In the genomic region with DNA sequence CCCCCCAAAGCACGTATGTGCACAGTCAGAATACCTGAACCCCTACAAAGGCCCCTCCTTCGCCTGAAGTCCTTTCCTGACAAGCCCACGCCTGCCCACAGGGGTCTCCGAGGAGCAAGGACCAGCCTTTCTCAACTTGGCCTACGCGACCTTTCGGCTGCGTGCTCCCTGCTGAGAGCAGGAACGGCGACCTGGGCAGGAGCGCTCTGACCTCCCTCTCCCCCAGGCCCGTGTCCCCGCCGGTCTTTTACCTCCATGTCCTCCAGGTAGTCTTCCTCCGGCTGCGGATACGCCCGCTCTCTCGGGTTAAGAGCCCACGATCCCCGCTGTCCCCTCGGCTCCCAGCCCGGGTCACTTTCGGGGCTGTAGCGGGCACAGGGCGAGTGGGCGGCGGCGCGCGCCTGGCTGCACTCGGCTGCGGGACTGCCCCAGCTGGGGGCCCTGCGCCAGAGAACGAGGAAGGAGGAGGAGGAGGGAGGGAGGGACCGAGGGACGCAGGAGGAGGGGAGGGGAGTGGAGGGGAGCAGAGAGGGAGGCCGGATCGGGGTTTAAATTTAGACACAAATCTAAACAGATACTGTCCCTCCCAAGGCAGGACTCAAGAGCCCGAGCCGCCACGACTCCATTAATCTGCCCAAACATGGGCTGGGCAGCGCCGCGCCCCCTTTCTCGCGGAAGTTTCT, we compare ENCODE assay signal across 8 mouse cellular contexts. TPM values are rescaled to one million over a fixed set of nuclear protein-coding genes. Genes with fewer than 3 reads are reported as not detected.
DNase-seq lines count a peak whose midpoint lies in the region; ATAC-seq lines count a peak whose summit lies in the region.

No protein-coding gene starts in this region.

- DNase-seq in B cell, adult 2 months = peak; percentile 69 to 70
- peak; percentile 77 for DNase-seq in adrenal gland, postnatal 14 days
- DNase-seq in heart, postnatal 36 days = peak; percentile 84 to 88
- peak; percentile 64 for DNase-seq in limb, embryonic 11.5 days (ENCODE audit: low spot score)
- peak; percentile 95 for DNase-seq in midbrain, embryonic 11.5 days (ENCODE audit: low spot score, missing footprints)

- H3K27ac ChIP-seq in forebrain, embryonic 12.5 days = no peak overlapping the region
- H3K27ac ChIP-seq in limb, embryonic 11.5 days (replicated peaks; ENCODE audit: low read depth, low read length) = no peak overlapping the region
- no peak overlapping the region for H3K27ac ChIP-seq in midbrain, embryonic 11.5 days (ENCODE audit: low read depth, low read length)
- peak overlapping the region; percentile 88 for H3K27ac ChIP-seq in stomach, embryonic 14.5 days (ENCODE audit: low read length)

- peaks cover 8% of the 10 kb centered on the region for H3K4me1 ChIP-seq in forebrain, embryonic 12.5 days
- peaks cover 4% of the 10 kb centered on the region; the same call in 1 of the 2 replicates for H3K4me1 ChIP-seq in limb, embryonic 11.5 days (ENCODE audit: control insufficient read depth, insufficient read depth, low read length)
- H3K4me1 ChIP-seq in midbrain, embryonic 11.5 days (ENCODE audit: control insufficient read depth, insufficient read depth, low read length) = peaks cover 2% of the 10 kb centered on the region
- H3K4me1 ChIP-seq in stomach, embryonic 14.5 days (ENCODE audit: control insufficient read depth, insufficient read depth, low read length) = peaks cover 24% of the 10 kb centered on the region

- under 1% methylated on average over 47 of the region's 47 CpGs for WGBS in forebrain, embryonic 12.5 days
- WGBS in limb, embryonic 11.5 days = under 1% methylated on average over 42 of the region's 47 CpGs
- WGBS in midbrain, embryonic 11.5 days = under 1% methylated on average over 45 of the region's 47 CpGs
- WGBS in stomach, embryonic 14.5 days = under 1% methylated on average over 47 of the region's 47 CpGs

- peak overlapping the region; percentile 60 for H3K4me3 ChIP-seq in forebrain, embryonic 12.5 days (replicated peaks)
- H3K4me3 ChIP-seq in limb, embryonic 11.5 days (ENCODE audit: low read depth, low read length) = peak overlapping the region; percentile 66
- peak overlapping the region; percentile 61 for H3K4me3 ChIP-seq in midbrain, embryonic 11.5 days (ENCODE audit: low read depth, low read length)
- peak overlapping the region; percentile 87 for H3K4me3 ChIP-seq in stomach, embryonic 14.5 days (ENCODE audit: low read depth, low read length)

- H3K9ac ChIP-seq in forebrain, embryonic 12.5 days = peak overlapping the region; percentile 70
- peak overlapping the region; percentile 69 for H3K9ac ChIP-seq in limb, embryonic 11.5 days (ENCODE audit: low read length)
- peak overlapping the region; percentile 62 for H3K9ac ChIP-seq in midbrain, embryonic 11.5 days (ENCODE audit: low read length)
- peak overlapping the region; percentile 78 for H3K9ac ChIP-seq in stomach, embryonic 14.5 days (replicated peaks; ENCODE audit: low read depth, low read length)

- peak; percentile 77 for ATAC-seq in forebrain, embryonic 12.5 days (ENCODE audit: low FRiP score)
- peak; percentile 46 for ATAC-seq in limb, embryonic 11.5 days (ENCODE audit: insufficient number of reproducible peaks, low FRiP score, low TSS enrichment, low read depth)
- ATAC-seq in midbrain, embryonic 11.5 days (ENCODE audit: low FRiP score) = peak; percentile 81
- ATAC-seq in stomach, embryonic 14.5 days (ENCODE audit: insufficient number of reproducible peaks, insufficient read depth, low FRiP score, low read depth) = peak; percentile 80
- no peak for ATAC-seq in erythroid progenitor cell, adult 5-6 weeks (replicated peaks; ENCODE audit: low FRiP score, poor library complexity, severe bottlenecking)

- H3K9me3 ChIP-seq in forebrain, embryonic 12.5 days = no peaks in the 10 kb centered on the region
- no peaks in the 10 kb centered on the region for H3K9me3 ChIP-seq in limb, embryonic 11.5 days (ENCODE audit: control insufficient read depth, low read length)
- no peaks in the 10 kb centered on the region for H3K9me3 ChIP-seq in midbrain, embryonic 11.5 days (ENCODE audit: control insufficient read depth, low read length)
- H3K9me3 ChIP-seq in stomach, embryonic 14.5 days (ENCODE audit: control insufficient read depth, low read depth, low read length) = no peaks in the 10 kb centered on the region

- H3K4me2 ChIP-seq in forebrain, embryonic 12.5 days = peak overlapping the region; percentile 99
- H3K4me2 ChIP-seq in limb, embryonic 11.5 days (ENCODE audit: low read depth, severe bottlenecking) = peak overlapping the region; percentile 97
- H3K4me2 ChIP-seq in midbrain, embryonic 11.5 days = peak overlapping the region; percentile 98
- H3K4me2 ChIP-seq in stomach, embryonic 14.5 days (replicated peaks; ENCODE audit: low read depth, low read length) = peak overlapping the region; percentile 74

- intact Hi-C loops in heart, postnatal 36 days (cut with DNase I) = loop anchor here (2.0 kb wide), 2 partner anchors 27 to 47 kb away; no protein-coding TSS in a partner anchor

- peaks cover 64% of the 10 kb centered on the region for H3K27me3 ChIP-seq in forebrain, embryonic 12.5 days
- H3K27me3 ChIP-seq in limb, embryonic 11.5 days (ENCODE audit: control insufficient read depth, insufficient read depth, low read length) = no peaks in the 10 kb centered on the region; the same call in 1 of the 2 replicates
- peaks cover 14% of the 10 kb centered on the region; the same call in 1 of the 2 replicates for H3K27me3 ChIP-seq in midbrain, embryonic 11.5 days (ENCODE audit: control insufficient read depth, insufficient read depth, low read length)
- H3K27me3 ChIP-seq in stomach, embryonic 14.5 days (ENCODE audit: control insufficient read depth, insufficient read depth, low read length) = no peaks in the 10 kb centered on the region

- no peaks in the 10 kb centered on the region for H3K36me3 ChIP-seq in forebrain, embryonic 12.5 days (replicated peaks)
- no peaks in the 10 kb centered on the region for H3K36me3 ChIP-seq in limb, embryonic 11.5 days (ENCODE audit: control insufficient read depth, insufficient read depth, low read length)
- H3K36me3 ChIP-seq in midbrain, embryonic 11.5 days (ENCODE audit: control insufficient read depth, insufficient read depth, low read length) = no peaks in the 10 kb centered on the region
- H3K36me3 ChIP-seq in stomach, embryonic 14.5 days (ENCODE audit: control insufficient read depth, insufficient read depth, low read length) = no peaks in the 10 kb centered on the region

RNA-seq across cellular contexts. Expression of a gene that starts 1.8 kb away (rescaled TPM):
- total RNA-seq in adrenal gland, postnatal 14 days (2021) = 22.1 and 35.0 TPM in 2 replicates
- 6.7 and 8.1 TPM in 2 replicates for polyA plus RNA-seq in forebrain, embryonic 12.5 days (2016; fragmentation: Nextera tagmentation; extraction: Ambion mirVana)
- total RNA-seq in heart, postnatal 36 days (2021) = 10 to 100 TPM; 74.2 to 80.7 TPM
- polyA plus RNA-seq in limb, embryonic 11.5 days (2014; fragmentation: Nextera tagmentation; extraction: Ambion mirVana) = 6.1 and 8.9 TPM in 2 replicates
- polyA plus RNA-seq in midbrain, embryonic 11.5 days (2014; fragmentation: Nextera tagmentation; extraction: Ambion mirVana) = 5.9 and 6.6 TPM in 2 replicates
- 37.2 and 44.0 TPM in 2 replicates for polyA plus RNA-seq in stomach, embryonic 14.5 days (2014; fragmentation: Nextera tagmentation; extraction: Ambion mirVana)
- 8.8 and 9.4 TPM in 2 replicates for total RNA-seq in erythroid progenitor cell, adult 5-6 weeks (2015; ENCODE audit: low replicate concordance)
- 19.9 and 23.1 TPM in 2 replicates for total RNA-seq in erythroid progenitor cell, adult 5-6 weeks (2017; ENCODE audit: low replicate concordance)

RNA-seq across cellular contexts. Expression of a gene that starts 55.8 kb away (rescaled TPM):
- total RNA-seq in adrenal gland, postnatal 14 days (2021) = 36.6 and 56.6 TPM in 2 replicates
- polyA plus RNA-seq in forebrain, embryonic 12.5 days (2016; fragmentation: Nextera tagmentation; extraction: Ambion mirVana) = 26.3 and 27.2 TPM in 2 replicates
- 10 to 100 TPM; 78.3 to 93.2 TPM for total RNA-seq in heart, postnatal 36 days (2021)
- 33.6 and 41.6 TPM in 2 replicates for polyA plus RNA-seq in limb, embryonic 11.5 days (2014; fragmentation: Nextera tagmentation; extraction: Ambion mirVana)
- 37.4 and 43.4 TPM in 2 replicates for polyA plus RNA-seq in midbrain, embryonic 11.5 days (2014; fragmentation: Nextera tagmentation; extraction: Ambion mirVana)
- 62.0 and 63.4 TPM in 2 replicates for polyA plus RNA-seq in stomach, embryonic 14.5 days (2014; fragmentation: Nextera tagmentation; extraction: Ambion mirVana)
- 514 and 545 TPM in 2 replicates for total RNA-seq in erythroid progenitor cell, adult 5-6 weeks (2015; ENCODE audit: low replicate concordance)
- 329 and 433 TPM in 2 replicates for total RNA-seq in erythroid progenitor cell, adult 5-6 weeks (2017; ENCODE audit: low replicate concordance)
